Mouse (Mus musculus): ENCODE measurements around the gene Vma21. TPM values are rescaled to one million over a fixed set of nuclear protein-coding genes. Genes with fewer than 3 reads are reported as not detected.

The Vma21 gene
- polyA plus RNA-seq, 1 experiment from 2014 or later = 44.3 TPM

Other genes starting within 250 kb of the Vma21 start
- gene Gpr50, start 152.3 kb upstream of the Vma21 start, polyA plus RNA-seq (2016; fragmentation: Nextera tagmentation; extraction: Ambion mirVana) = 2.9 and 4.0 TPM in 2 replicates
- 0.17 TPM in 1 of 2 replicates, not detected in the other for gene Gm1141, start 105.1 kb downstream of the Vma21 start, polyA plus RNA-seq (2016; fragmentation: Nextera tagmentation; extraction: Ambion mirVana)
- 6.9 and 7.8 TPM in 2 replicates for gene Prrg3, start 146.7 kb downstream of the Vma21 start, polyA plus RNA-seq (2016; fragmentation: Nextera tagmentation; extraction: Ambion mirVana)
- gene Fate1, start 157.1 kb downstream of the Vma21 start, polyA plus RNA-seq (2016; fragmentation: Nextera tagmentation; extraction: Ambion mirVana) = not detected in 2 replicates
- 0.15 TPM in 1 of 2 replicates, not detected in the other for gene Cnga2, start 175.9 kb downstream of the Vma21 start, polyA plus RNA-seq (2016; fragmentation: Nextera tagmentation; extraction: Ambion mirVana)